Mouse (Mus musculus) spleen, postnatal 10 days (tissue): Measurements from ENCODE around the gene Fzd1.

Experiments used
- DNase-seq, 2 experiments: peaks; one replicate each; pipeline ENCODE4 v3.0.0; 2021 to 2022; ENCODE audit warnings: low spot score in 2 of 2

Fzd1 gene

DNA sequence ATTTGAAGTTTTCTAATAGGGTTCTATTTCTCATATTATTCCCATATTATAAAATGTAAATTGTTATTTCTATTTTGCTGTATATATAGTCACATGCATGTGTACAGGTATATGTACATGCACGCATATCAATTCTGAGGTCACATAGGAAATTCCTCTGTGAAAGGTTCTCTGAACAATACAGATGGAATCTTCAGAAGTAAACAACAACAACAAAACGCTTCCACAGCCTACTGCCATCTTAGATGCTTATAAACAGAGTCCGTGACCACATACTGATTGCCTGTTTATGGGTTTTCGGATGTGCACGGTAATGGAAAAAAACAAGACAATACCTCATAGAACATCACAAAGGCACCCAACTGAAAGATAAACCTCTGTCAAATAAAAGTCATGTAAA is 4.7 kb downstream of the Fzd1 start:
- no peak for DNase-seq

- no peak for DNase-seq
These were observed 15.1 kb downstream of the Fzd1 start for GRCm38 (mm10) chr5:4742722-4743121.

- no peak for DNase-seq
These were observed 20.8 kb downstream of the Fzd1 start for GRCm38 (mm10) chr5:4737013-4737412.

- DNase-seq, result no peak
These were observed 22.4 kb downstream of the Fzd1 start for GRCm38 (mm10) chr5:4735461-4735860.

- DNase-seq, result no peak
These were observed 24.6 kb downstream of the Fzd1 start for GRCm38 (mm10) chr5:4733239-4733638.

DNA sequence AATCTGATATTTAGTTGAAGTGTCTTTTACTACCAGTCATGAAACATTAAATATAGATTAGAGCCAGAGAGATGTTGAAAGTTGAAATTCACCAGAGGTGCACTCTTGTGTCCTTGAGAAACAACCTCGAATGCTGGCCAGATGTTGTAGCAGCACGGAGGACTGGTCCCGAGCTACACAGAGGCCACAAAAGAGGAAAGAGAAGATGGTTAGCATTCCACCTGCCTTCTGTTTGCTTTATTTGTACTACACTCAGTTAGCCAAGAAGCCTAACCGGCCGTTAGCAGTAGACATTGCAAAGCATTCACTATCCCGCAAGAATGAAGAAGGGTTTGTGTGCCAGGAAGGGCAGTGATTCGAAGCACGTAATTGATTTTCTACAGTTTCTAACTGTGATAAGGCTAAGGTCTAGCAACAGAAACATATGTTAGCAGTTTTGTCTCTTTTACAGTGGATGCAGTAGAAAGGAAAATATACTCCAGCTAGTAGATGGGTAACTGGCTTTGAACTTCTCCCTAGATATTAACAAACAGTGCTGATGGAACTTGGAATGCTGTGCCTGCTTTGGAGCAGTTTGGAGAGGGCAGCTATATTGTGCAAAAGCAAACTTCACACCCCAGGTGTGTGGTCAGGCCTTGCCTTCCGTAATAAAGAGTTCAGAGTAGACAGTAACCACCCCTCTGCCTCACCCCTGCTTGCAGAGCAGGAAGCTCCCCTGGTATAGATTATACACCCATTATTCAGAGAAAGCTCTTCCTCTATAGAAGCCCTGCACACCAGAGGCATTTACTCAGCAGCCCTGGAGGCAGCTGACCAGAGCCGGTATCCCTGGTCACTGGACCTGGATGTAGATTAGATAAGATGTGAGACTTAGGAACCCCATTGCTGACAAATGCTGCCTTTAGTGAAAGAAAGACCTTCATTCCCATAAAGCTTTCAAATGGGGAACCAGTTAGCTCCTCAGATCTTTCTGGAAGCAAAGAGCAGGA is 25.3 kb downstream of the Fzd1 start:
- DNase-seq, result no peak

- DNase-seq, result no peak
These were observed 26.1 kb downstream of the Fzd1 start for GRCm38 (mm10) chr5:4731743-4732215.

- no peak for DNase-seq
These were observed 26.8 kb downstream of the Fzd1 start for GRCm38 (mm10) chr5:4731064-4731463.
